Mouse (Mus musculus) spleen, adult 2 months (tissue): ENCODE results near the gene Stard10.

Experiments used
- CTCF ChIP-seq: fragments of 200-500 bp; IDR thresholded peaks from 2 replicates; pipeline ENCODE4 v1.5.1; 2011; ENCODE audit warnings: mild to moderate bottlenecking, inconsistent platforms; ENCODE audit not compliant: insufficient read depth, insufficient read length, insufficient replicate concordance; ENCODE audit errors: extremely low read depth
- POLR2A ChIP-seq: fragments of 200-500 bp; IDR thresholded peaks from 2 replicates; pipeline ENCODE4 v1.6.1; 2011; ENCODE audit warnings: low read depth, low read length, inconsistent platforms

- TF ChIP-seq CTCF (no peak), POLR2A (no peak)
Observed at GRCm38 (mm10) chr7:101378796-101379465, 62.0 kb downstream of the Stard10 start.
